Mouse (Mus musculus) hematopoietic stem cell, adult 5-6 weeks (primary cell): Measurements from ENCODE around the gene Arhgap20. TPM values are rescaled to one million over a fixed set of nuclear protein-coding genes. Genes with fewer than 3 reads are reported as not detected.

Experiments used
- ATAC-seq, 2 experiments: fragments of 125-278 bp in 1 of 2; replicated peaks in 1 of 2; 2 replicates each; pipeline ENCODE4 v1.8.0; 2016 to 2017; ENCODE audit warnings: inconsistent platforms in 2 of 2, mild to moderate bottlenecking in 2 of 2, moderate number of reproducible peaks in 2 of 2, low read depth in 1 of 2, moderate TSS enrichment in 1 of 2; ENCODE audit not compliant: low FRiP score in 2 of 2, poor library complexity in 2 of 2, severe bottlenecking in 2 of 2, insufficient read depth in 1 of 2, low TSS enrichment in 1 of 2
- total RNA-seq: library from RNA; stranded (forward); fragments of 172-1452, 232-1000 nt; gene quantifications from 2 replicates; pipeline ENCODE4 v1.2.3, GENCODE M21; 2017

The Arhgap20 gene
- total RNA-seq, 1 experiment from 2014 or later, result not detected

DNA sequence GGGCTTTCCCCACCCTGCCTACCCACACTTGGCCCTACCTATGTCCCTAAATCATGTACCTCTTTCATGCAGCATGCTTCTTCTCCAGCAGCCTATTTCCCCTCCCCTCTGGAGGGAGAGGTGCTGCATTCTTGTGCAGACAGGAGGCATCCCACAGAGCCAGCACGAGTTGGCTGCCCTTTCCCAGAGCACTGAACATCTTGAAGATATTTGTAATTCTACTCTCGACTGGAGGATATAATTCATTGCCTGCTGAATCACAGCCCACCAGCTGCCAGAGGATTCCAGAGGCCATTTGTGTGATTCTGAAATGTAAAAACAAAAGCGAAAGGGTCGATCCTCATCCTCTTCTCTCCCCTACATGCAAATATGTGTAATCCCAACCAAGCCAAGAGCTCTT is 116.2 kb downstream of the Arhgap20 start:
- ATAC-seq, result no peak

DNA sequence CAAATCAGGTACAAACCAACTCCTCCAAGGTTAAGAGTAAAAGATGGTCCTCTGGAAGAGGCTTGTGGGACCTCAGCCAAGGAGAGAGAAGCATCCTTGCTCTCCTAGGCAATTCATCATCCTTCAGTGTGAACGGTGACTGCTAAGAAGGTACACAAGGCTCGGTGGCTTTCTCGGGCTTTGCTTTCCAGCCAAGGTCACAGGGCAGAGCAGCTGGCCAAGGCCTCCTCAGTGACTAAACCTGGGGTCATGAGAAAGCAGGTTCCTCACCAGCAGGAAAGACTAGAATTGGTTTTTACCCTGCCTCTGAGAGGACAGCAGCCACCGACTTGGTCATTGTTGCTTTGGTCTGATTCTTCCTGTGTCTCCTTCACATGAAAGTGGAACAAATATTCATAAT is 116.7 kb downstream of the Arhgap20 start:
- no peak for ATAC-seq

DNA sequence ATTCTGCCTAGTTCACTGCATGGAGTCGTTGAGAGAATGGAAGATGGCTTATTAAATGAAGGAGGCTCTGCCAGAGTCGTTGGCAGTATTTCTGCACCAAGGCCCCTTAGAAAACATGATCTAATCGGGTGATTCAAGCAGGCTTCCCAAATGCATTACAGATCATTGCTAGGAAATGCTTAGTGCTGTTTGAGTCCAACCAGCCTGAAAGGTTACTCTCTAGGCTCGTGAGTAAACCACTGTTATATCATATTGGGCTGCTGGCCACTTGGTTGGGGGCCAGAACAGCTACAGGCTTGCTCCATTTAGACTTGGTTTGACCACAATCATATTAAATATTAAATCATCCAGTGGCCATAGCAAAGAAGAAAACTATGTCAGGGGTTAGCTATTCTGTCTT is 118.2 kb downstream of the Arhgap20 start:
- ATAC-seq, result no peak

DNA sequence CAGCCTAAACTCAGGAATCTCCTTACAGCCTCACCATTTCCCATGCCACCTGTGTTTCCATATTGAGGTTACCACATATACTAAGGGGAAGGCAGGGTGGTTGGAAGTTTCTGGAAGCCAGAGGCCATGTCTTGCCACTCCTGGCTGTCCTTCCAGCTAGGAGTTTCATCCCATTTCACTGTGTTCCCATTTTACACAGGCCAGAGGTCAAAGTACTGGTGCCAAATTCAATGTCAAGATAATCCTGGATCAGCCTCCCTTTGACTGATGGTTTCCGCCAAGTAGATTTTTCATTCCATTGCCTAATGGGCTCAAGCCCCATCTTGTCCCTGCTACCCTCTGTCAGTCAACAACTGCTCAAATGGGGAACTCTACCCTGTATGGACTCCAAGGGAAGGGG is 127.8 kb downstream of the Arhgap20 start:
- no peak for ATAC-seq

Other genes starting within 250 kb of the Arhgap20 start
- 10.6 and 10.7 TPM in 2 replicates for gene Fdx1, start 198.2 kb downstream of the Arhgap20 start, total RNA-seq